Mouse (Mus musculus): ENCODE results near the gene Add3.

The Add3 gene

DNA sequence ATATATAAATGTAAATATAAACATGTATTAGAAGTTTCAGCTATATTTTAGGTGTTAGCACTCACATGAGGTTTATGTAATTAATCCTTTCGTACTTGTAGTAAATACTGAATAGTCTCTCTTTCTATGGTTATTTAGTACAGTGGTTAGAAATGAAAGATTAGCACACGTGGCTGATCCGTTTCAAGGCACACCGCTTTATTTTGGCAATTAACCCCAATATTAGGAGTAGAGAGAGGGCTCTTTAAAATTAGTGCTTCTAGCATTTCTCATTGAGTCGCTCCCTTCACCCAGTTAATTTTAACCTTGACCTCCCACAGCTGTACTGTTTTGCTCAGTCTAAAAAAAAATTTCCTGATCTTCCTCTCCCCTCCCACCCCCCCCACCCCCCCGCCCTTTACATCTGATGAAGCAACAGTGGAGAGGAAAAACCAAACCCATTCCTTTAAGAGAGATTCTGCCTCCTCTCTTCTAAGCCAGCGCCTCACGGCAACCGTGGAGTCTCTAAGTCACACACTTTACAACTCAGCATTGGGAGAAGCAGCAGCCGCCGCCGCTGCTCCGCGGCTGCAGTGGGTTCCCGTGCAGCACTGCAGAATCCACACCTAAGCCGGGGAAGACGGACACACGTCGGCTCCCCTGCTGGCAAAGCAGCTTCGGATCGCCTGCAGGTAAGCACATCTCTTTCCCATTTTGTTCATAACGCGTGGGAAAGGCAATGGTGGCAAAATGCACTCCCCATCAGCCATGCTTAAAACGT, at the start of gene Add3:
Gene Add3, plus strand, starts transcription at position 400 of the 760 bp plus-strand sequence.
- DNase-seq (ENCODE audit: low spot score): peak; percentile 31

DNA sequence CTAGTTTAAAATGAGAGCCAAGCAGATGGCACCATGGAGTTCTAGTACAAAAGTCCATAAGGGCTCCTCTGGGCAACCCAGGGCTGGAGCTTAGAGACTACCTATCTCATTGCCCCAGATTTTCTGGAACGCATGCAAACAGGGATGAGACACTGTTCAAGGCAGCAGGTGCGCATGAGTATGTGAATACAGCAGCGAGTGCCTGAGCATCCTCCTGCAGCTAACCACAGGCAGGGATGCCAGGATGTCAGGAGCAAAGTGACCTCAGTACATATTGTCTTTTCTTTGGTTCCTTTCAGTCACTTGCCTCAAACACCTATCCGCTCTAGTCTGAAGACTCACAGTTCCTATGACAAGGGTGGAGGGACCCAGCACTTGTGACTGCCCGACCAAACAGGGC, 49.6 kb upstream of the Add3 start:
- no peak for DNase-seq (ENCODE audit: low spot score)

DNA sequence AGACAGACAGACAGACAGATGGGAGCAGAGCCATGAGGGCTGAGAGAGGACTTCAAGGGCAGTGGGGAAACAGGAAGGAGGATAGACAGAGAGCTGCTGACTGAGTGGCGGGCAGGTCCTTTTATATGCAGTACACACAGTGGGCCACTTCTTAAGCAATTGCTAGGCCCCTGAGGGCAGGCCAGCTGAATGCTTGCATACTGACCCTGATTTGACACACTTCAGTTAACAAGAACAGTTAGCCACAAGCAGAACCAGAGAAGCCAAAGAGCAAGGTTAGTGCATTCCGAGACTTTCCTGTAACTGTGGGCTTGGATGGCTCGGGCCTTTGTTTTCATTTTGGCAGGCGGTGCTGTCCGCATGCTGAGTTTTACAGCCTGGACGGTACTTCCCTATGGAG, 48.0 kb upstream of the Add3 start:
- DNase-seq (ENCODE audit: low spot score): no peak

DNA sequence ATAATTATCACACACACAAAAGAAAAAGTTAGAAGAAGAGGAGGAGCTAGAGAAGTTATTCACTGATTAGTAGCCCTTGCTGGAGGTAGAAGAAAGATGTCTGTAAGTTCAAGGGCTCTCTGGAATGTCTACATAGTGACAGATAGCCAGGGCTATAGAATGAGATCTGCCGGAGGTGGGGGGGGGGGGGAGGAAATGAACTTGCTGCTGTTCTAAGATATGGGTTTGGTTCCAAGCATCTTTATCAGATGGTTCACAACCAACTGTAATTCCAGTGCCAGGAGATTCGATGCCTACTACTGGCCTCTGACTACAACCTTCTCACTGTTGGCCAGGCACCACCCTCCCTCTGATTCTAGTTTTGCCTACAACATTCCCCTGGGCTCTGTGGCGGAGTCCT, 46.9 kb upstream of the Add3 start:
- no peak for DNase-seq (ENCODE audit: low spot score)

DNA sequence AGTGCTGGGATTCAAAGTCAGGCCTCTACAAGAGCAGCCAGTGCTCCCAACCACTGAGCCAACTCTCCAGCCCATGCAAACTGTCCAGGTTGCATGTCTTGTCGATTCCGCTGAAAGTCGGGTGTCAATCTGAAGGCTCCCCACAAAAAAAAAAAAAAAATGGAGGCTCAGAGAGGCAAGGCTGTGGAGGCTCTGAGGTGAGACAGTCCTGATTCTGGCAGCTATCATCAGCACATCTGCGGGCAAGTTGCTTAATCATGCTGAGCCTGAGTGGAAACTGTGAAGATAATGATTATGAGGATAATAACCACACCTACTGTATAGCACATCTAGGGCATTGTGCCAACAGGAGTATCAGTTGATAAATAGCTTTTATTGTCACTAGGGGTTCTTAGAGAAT, 45.6 kb upstream of the Add3 start:
- DNase-seq (ENCODE audit: low spot score): no peak

DNA sequence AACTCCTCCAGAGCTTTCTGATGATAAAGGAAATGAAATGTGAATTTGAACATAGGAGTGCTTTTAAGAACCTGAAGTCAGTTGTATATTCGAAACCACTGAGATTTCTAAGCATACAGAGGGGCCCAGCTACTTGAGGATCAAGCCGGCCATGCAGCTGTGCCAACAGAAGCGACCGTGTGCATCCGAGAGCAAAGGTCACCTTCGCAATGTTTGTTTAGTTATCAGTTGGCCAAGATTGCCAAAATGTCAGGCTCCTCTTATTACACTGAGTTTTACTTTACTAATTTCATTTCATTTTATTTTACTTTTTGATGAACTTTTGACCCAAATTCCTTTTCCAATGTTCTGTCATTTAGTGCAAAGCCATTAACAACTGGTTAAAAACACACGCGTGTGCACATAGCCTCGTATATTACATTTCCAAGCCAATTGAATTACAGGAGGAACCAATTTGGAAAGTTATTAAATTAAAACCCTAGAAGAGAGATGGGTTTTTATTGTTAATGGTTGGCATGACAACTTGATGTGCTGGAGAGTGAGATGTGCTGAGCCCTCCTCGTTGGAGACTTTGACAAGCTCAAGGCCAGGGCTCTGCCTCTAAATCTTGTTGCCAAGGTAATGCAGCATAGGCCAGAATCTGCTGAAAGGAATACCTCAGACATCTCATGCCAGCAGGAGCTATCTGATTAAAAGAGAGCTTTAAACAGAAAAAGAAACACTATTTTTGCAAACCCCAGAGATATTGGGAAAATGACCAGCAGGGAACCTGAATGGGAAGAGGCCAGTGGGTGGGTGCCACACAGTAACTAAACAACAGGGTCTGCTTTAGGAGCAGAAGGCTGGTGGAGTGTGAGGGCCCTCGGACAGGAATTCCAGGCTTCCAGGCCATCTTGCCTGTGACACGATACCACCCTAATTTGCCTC, 38.6 kb upstream of the Add3 start:
- DNase-seq (ENCODE audit: low spot score): no peak

DNA sequence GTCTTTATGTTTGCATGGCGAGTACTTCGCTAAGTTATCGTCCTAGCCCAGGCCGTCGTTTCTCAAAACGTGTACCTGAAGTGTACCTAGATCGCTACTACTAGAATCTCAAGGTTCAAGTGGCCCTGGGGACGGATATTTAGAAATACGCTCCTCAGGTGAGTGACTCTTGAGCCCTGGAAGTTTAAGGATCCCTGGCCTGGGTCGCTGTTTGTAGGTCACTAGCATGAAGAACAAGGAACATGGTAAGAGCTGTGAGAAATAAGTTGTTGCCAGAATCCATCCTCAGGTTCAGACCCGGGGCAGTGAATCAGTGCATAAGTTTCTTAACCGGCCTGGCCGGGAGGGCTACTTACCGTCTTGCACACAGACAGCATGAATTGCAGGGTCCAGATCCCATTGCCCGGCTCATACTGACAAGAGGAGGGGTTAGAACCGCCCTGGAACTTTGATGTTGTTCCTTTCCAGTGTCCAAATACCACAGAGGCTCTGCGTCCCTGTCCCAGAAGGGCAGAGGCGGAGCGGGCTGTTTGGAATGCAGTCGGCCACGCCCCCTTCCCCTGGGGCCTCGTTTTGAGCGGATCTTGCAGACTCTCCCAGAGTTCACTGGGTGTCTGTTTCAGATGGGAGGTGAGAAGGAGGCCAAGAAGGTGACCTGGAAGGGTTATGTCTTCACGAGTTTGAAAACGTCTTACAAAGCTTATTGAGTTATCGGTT, 34.7 kb upstream of the Add3 start:
- peak; percentile 77 for DNase-seq (ENCODE audit: low spot score)

DNA sequence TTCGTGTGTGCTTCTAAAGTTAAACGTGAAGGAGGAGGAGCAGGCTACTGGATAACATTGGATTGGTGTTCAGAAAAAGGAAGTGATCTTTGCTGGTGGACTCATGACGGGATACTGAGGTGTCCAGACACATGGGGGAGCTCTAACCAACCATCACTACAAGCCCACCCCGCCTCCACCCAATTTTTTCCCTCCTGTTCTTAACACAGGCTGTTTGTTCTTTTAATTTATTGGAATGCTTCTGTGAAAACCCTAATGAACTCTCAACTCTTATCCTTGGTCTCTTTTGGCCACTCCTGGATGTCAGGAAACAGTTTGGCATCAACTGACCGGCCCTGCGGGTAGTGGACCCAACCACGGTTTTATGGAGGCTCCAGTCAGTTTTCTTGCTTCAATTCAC, 33.3 kb upstream of the Add3 start:
- no peak for DNase-seq (ENCODE audit: low spot score)

DNA sequence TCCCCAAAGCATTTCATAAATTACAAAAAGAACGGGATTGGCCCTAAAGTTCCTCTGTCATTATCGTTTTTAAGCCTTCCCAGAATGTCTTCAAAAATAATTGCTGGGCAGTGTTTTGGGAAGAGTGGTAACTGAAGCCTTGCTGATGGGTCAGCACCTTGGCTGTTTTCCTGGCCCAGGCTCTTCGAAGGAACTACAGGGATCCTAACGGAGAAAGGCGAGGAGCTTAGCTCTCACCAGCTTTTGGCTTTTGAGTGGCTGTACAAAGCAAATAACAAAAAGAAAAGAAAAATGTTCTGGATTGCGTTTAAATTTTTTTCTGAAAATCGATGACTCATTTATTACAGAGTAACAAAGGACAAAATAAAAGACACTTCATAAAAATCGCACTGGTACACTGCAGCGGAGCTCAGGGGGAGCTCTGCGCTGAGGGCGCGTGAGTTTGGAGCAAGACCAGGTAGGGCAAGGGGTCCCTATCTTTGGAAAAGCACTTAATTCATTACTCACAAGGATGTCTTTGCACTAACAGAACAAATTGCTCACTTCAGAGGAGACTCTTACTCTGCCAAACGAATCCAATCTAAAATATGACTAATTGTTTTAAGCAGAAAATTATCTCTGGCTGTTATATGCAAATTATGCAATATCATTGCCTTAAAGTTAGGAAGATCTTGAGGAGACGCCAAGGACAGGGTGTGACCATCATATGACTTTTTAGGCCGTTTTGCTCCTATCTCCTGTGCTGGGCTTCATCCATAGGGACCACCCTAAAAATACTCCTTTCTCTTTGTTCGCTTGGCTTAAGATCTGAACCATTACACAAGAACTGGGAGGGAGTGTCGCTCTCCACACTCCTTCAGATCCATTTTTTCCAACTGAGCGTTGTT, 32.6 kb upstream of the Add3 start:
- no peak for DNase-seq (ENCODE audit: low spot score)

DNA sequence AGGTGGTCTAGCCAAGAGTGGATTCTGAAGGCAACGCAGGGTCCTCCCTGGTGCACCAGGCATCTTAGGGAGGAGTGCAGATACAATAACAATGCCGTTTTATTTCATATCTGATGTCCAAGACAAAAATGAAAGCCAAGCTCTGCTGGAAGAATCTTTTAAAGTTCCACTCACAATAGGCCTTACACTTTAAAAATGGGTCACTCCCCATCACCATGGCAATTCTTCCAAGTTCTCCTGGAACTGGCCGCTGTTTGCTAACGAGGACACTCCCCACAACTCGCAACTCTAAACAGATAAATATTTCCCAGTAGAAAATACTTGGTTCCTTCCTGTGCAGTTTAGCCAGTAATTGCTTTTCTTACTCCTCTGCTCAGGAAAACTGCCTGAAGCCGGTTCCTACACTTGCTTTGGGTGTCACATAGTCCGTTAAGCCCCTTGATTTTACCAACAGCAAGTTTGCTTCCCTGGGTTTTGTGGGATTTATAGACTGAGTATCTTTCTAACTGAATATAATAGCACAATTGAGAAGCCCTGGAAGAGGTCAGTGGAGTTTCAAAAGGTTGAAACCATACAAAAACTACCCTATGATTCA, 28.1 kb upstream of the Add3 start:
- no peak for DNase-seq (ENCODE audit: low spot score)

DNA sequence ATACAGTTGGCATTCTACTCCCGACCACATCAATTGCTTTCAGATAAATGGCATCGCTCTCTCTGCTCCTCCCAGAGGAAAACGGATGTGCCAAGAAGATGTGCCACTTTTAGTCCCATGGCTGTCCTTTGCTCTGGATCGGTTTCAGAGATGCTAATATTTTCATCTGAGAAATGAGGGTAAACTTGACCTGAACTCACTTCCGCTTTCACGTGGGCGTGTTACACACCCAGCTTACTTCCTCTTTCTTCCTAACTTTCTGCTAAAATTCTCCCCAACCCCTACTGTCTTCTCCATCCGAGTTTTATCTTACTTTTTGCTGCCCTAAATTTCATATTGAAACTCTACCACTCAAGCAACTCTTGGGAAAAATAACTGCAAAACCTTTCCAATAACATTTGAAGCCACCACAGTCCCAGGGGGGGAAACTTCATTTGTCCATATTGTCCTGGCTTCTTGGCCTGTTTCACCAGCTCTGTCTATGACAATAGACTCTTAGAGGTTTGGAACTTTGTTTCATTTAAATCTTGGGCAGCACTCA, 20.9 kb upstream of the Add3 start:
- peak; percentile 39 for DNase-seq (ENCODE audit: low spot score)

DNA sequence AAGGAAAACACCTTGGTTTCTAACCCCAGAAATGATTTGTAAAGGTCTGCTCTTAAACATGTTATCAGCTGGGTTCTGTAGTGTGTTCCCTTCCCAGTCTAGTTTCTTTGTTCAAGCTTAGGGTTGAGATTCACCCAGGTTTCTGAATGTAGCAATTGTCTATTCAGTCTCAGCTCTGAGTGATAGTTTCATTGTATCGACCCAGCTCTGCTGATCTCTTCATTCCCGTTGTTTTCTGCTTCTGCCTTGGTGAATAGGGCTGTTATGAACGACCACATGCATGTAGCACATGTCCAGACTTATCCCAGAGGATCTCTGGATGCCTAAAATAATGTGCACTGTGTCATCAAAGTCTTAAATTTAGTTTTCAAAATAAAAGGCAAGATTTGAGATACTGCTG, 19.8 kb upstream of the Add3 start:
- no peak for DNase-seq (ENCODE audit: low spot score)

DNA sequence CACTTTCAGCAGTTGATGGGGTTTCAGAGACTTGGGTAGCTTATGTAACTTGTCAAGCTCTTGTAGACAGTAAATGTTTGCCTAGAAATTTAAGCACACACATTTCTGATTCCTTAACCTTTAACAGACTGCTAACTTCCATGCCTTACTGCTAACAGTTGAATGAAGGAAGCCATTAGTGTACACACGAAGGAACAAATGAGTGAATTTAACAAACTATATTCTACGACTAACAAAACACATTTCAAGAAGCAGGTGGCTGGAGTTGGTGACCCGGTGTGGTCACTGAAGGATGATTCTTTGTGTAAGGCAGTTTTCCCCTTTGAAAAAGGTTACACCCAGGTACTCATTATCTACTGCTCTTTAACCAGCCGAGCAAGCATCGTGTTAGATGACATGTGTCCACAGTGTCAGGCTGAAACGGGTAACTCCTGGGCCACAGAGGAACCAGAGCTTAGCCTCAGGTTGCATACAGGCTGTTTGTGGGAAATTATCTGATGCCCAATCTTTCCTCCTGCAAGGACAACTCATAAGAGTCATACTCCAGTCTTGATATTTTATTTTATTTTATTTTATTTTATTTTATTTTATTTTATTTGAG, 17.5 kb upstream of the Add3 start:
- no peak for DNase-seq (ENCODE audit: low spot score)

DNA sequence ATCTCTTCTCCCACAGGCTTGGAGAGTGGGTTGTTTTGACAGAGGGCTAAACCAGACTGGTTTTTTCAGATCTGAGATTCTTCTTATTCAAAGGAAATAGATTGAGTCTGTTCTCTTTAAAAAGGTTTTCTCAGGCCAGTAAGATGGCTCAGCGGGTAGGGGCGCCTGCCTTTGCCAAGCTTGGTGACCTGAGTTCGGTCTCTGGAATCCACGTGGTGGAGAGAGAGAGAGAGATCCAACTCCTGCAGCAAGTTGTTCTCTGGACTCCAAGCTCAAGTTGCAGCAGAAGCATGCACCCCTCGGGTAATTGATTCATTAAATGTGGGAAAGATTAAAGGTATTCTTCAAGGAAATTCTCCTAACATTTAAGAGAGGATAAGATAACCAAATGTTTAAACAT, 16.9 kb upstream of the Add3 start:
- no peak for DNase-seq (ENCODE audit: low spot score)

DNA sequence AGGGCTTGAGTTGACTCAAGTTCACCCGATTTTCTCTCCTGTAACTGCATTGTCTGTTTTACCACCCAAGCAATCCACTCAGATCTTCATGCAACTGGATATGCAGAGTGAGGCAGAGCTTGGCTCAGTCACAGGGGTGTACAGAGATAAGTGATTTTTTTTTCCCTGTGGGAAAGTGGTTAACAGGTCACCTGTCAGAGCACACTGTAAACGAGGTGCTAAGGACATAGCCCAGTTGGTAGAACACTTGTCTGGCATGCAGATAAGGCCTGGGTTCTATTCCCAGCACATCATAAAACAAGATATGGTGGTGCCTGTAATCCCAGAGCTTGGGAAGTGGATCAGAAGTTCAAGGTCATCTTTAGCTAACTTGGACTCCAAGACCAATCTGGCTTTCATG, 14.6 kb upstream of the Add3 start:
- no peak for DNase-seq (ENCODE audit: low spot score)

DNA sequence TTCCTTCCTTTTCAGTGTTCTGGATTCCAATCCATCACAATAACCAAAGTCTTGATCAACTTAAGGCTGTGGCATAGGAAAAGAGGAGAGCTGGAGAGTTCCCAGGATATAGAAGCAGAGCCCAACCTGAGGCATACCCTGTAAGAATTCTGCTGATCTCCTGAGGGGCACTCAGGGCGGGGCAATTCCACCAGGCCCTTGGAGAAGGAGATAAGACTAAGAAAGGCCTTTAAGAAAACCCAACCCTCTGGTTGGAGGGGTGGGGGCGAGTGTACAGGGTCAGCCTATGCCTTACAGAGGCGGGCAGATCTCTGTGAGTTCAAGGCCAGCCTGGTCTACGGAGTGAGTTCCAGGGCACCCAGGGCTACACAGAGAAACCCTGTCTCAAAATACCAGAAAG, 13.7 kb upstream of the Add3 start:
- DNase-seq (ENCODE audit: low spot score): no peak

DNA sequence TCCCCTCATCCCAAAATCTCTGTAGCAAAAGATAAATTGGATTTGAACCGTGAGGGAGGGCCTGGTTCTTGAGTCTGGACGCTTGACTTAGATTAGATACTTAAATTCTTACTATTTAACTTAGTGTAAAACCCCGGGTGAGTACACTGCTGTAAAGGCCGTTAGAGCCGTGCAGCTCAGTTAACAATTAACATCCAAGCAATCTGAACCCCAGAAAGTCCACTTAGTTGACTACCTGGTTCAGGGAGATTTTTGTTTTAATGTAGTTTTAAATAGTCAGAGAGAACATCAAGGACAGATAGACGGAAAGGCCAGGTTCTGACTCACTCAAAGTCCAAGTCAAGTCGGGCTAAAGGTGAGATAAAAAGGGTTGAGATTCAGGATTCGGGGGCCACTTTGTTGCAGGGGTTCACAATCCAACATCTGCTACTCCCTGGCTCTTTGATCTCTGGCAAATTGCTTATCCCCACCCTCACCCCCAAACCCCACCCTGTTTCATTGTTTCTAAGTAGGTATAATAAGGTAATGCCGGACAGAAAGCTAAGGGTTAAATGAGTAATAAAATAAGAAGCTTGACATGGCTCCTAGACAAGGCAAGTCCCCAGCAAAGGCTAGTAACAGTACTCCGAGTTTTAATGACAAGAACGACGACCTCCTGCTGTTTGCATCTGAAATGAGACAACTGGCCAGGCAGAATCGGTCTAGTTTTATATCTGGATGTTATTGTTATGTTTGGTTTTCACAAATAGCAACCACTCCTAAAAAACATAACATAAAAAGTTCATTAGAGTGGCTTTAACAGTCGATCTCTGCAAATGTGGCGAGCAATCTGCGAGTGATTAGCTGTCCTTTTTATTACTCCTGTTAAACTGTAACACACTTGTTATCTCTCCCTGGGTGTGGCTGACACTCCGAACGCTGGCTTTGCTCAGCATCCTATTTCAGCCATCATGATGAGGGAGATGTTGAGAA, 12.6 kb upstream of the Add3 start:
- no peak for DNase-seq (ENCODE audit: low spot score)

DNA sequence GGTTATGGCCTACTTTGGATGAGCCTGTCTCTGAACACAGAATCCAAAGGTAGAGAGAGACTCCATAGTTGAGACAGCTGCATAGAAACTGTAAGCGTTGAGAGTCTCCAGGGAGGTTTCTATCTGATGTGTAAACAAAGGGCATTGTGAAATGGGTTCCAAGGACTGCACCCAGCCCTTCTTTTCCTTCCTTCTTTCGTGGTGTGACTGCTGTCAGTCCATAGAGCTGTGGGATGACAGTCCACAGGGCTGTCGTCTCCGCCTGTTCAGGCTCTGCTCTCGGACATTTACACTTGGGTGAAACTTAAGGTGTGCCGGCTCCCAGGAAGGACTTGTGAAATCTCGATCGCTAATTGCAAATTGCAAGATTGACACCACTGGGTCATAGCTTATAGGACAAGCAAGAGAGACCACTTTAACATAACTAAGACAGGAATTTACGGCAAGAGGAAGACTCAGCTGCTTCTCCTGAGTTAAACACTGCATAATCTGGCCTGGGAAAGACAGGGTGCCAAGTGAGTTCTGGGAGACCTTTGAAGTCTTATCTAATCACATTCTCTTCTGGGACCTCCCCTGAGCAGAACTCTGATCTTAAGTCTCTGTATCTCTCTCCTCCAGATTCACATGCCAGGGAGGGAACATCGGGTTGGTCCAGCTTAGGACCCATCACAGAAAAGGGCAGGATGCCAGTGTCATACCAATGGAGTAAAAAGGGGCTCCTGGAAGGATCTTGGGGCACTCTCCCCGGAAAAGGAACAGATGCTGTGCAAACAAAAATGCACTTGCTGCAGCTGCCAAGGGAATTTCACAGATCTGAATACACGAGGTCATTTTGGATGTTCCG, 11.5 kb upstream of the Add3 start:
- peak; percentile 51 for DNase-seq (ENCODE audit: low spot score)
